11 mouse cellular contexts compared by ENCODE assay signal in the genomic region with DNA sequence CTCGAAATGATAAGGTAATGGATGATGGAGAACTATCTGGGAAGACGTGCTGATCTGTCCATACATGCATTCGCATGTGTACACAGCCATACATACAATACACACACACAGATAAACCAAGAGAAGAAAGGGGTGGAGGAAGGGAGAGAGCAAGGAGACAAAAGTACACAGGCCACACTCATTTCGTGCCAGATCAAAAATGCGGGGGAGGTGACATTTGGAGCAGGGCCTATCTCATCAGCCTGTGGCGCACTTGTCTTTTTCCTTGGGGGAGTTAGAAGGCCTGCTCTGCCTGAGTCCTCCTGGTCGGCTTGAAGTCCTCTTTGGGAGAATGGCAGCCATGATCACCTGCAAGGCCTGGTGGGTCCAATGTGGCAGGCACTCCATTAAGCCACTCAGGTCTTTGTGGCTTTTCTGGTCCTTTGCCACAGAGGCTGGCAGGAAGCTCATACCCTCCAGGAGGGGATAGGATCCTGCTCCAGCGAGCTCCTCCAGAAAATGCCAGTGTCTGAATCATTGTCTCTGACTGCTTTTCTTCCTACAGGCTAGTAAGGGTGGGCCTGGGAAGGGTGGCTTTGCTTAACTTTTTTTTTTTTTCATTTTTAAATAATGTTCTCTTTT.
"Had no signal": no experiment of that assay in that cellular context is flagged by ENCODE, and none has a peak within 500 bp of the region (broad histone marks: within the 10 kb centered on the region; RNA-seq: fewer than 3 reads in every experiment).

No protein-coding gene starts in this region.

- H3K4me2 ChIP-seq: kidney, embryonic 15.5 days; limb, embryonic 15.5 days; liver, embryonic 12.5 days; lung, embryonic 15.5 days; midbrain, embryonic 11.5 days; midbrain, embryonic 15.5 days; neural tube, embryonic 13.5 days had no signal

- H3K36me3 ChIP-seq: kidney, embryonic 15.5 days; limb, embryonic 15.5 days; liver, embryonic 12.5 days; lung, embryonic 15.5 days; midbrain, embryonic 15.5 days; neural tube, embryonic 13.5 days had no signal

- H3K4me1 ChIP-seq: liver, embryonic 12.5 days had no signal

- DNase-seq: right cerebral cortex, adult 18-20 months; right cerebral cortex, postnatal 25 days; thymus, postnatal 36 days had no signal

- ATAC-seq: liver, embryonic 12.5 days; midbrain, embryonic 15.5 days had no signal

- H3K27ac ChIP-seq: kidney, embryonic 15.5 days; left cerebral cortex, adult 2 months; limb, embryonic 15.5 days; liver, embryonic 12.5 days; midbrain, embryonic 15.5 days; neural tube, embryonic 13.5 days had no signal

- H3K4me3 ChIP-seq: kidney, embryonic 15.5 days; left cerebral cortex, adult 2 months; limb, embryonic 15.5 days; liver, embryonic 12.5 days; lung, embryonic 15.5 days; midbrain, embryonic 15.5 days; neural tube, embryonic 13.5 days had no signal

- H3K9ac ChIP-seq: kidney, embryonic 15.5 days; limb, embryonic 15.5 days; liver, embryonic 12.5 days; lung, embryonic 15.5 days; midbrain, embryonic 15.5 days; neural tube, embryonic 13.5 days had no signal

- H3K27me3 ChIP-seq: limb, embryonic 15.5 days; lung, embryonic 15.5 days had no signal

- H3K9me3 ChIP-seq: kidney, embryonic 15.5 days; limb, embryonic 15.5 days; liver, embryonic 12.5 days; lung, embryonic 15.5 days; midbrain, embryonic 15.5 days; neural tube, embryonic 13.5 days had no signal
